Mouse (Mus musculus): ENCODE data around the gene Grb2. TPM values are rescaled to one million over a fixed set of nuclear protein-coding genes. Genes with fewer than 3 reads are reported as not detected.

Gene Grb2
- polyA plus RNA-seq, 1 experiment, result 45.0 TPM

- H3ac ChIP-seq (ENCODE audit: control insufficient read depth, insufficient read length, low read depth), result no peak overlapping the region
- peaks cover 91% of the 10 kb centered on the region for H3K79me2 ChIP-seq (ENCODE audit: control insufficient read depth, insufficient read depth)
- H3K27me3 ChIP-seq (ENCODE audit: control insufficient read depth, insufficient read depth, insufficient read length), result no peaks in the 10 kb centered on the region
- peaks cover 61% of the 10 kb centered on the region for H3K79me3 ChIP-seq (ENCODE audit: low read depth)
- no peak overlapping the region for H3K4me3 ChIP-seq (ENCODE audit: insufficient read depth, poor library complexity, severe bottlenecking)
- peaks cover 46% of the 10 kb centered on the region for H3K36me3 ChIP-seq (ENCODE audit: control insufficient read depth, insufficient read depth)
- no peak for TF ChIP-seq FOSL1 (IDR thresholded peaks at IDR 0.05; ENCODE audit: insufficient read depth, low read length, poor library complexity, severe bottlenecking)
- TF ChIP-seq CEBPB (IDR thresholded peaks at IDR 0.05; ENCODE audit: low read depth), result no peak
- no peak for TF ChIP-seq MYOD1 (IDR thresholded peaks at IDR 0.05; ENCODE audit: control insufficient read depth, insufficient read length, low read depth)
- no peak for TF ChIP-seq MAX (IDR thresholded peaks at IDR 0.05)
- no peak for TF ChIP-seq MYOG (IDR thresholded peaks at IDR 0.05; ENCODE audit: control insufficient read depth, extremely low read depth, insufficient read length)
- TF ChIP-seq USF1 (IDR thresholded peaks at IDR 0.05; ENCODE audit: low read depth), result no peak
- TF ChIP-seq CTCF (IDR thresholded peaks at IDR 0.05; ENCODE audit: control insufficient read depth, insufficient read depth, insufficient read length), result no peak
These were observed 108.7 kb downstream of the Grb2 start for GRCm38 (mm10) chr11:115599722-115600121.

GRCm38 (mm10) chr11:115598309-115598708, 110.1 kb downstream of the Grb2 start:
- H3K4me3 ChIP-seq (ENCODE audit: insufficient read depth, poor library complexity, severe bottlenecking), result no peak overlapping the region
- TF ChIP-seq MYOD1 (IDR thresholded peaks at IDR 0.05; ENCODE audit: control insufficient read depth, insufficient read length, low read depth) (no peak), MAX (IDR thresholded peaks at IDR 0.05) (no peak), FOSL1 (IDR thresholded peaks at IDR 0.05; ENCODE audit: insufficient read depth, low read length, poor library complexity, severe bottlenecking) (no peak), MYOG (IDR thresholded peaks at IDR 0.05; ENCODE audit: control insufficient read depth, extremely low read depth, insufficient read length) (no peak), USF1 (IDR thresholded peaks at IDR 0.05; ENCODE audit: low read depth) (no peak), CEBPB (IDR thresholded peaks at IDR 0.05; ENCODE audit: low read depth) (no peak), CTCF (IDR thresholded peaks at IDR 0.05; ENCODE audit: control insufficient read depth, insufficient read depth, insufficient read length) (no peak)
- no peaks in the 10 kb centered on the region for H3K27me3 ChIP-seq (ENCODE audit: control insufficient read depth, insufficient read depth, insufficient read length)
- H3K79me2 ChIP-seq (ENCODE audit: control insufficient read depth, insufficient read depth), result peaks cover 81% of the 10 kb centered on the region
- H3ac ChIP-seq (ENCODE audit: control insufficient read depth, insufficient read length, low read depth), result no peak overlapping the region
- H3K36me3 ChIP-seq (ENCODE audit: control insufficient read depth, insufficient read depth), result peaks cover 58% of the 10 kb centered on the region
- peaks cover 54% of the 10 kb centered on the region for H3K79me3 ChIP-seq (ENCODE audit: low read depth)

- no peak overlapping the region for H3ac ChIP-seq (ENCODE audit: control insufficient read depth, insufficient read length, low read depth)
- TF ChIP-seq FOSL1 (IDR thresholded peaks at IDR 0.05; ENCODE audit: insufficient read depth, low read length, poor library complexity, severe bottlenecking), result no peak
- no peak for TF ChIP-seq USF1 (IDR thresholded peaks at IDR 0.05; ENCODE audit: low read depth)
- TF ChIP-seq MYOG (IDR thresholded peaks at IDR 0.05; ENCODE audit: control insufficient read depth, extremely low read depth, insufficient read length), result no peak
- TF ChIP-seq CTCF (IDR thresholded peaks at IDR 0.05; ENCODE audit: control insufficient read depth, insufficient read depth, insufficient read length), result no peak
- no peak for TF ChIP-seq MAX (IDR thresholded peaks at IDR 0.05)
- no peak for TF ChIP-seq MYOD1 (IDR thresholded peaks at IDR 0.05; ENCODE audit: control insufficient read depth, insufficient read length, low read depth)
- no peak for TF ChIP-seq CEBPB (IDR thresholded peaks at IDR 0.05; ENCODE audit: low read depth)
- no peaks in the 10 kb centered on the region for H3K27me3 ChIP-seq (ENCODE audit: control insufficient read depth, insufficient read depth, insufficient read length)
- H3K4me3 ChIP-seq (ENCODE audit: insufficient read depth, poor library complexity, severe bottlenecking), result no peak overlapping the region
- peaks cover 29% of the 10 kb centered on the region for H3K79me3 ChIP-seq (ENCODE audit: low read depth)
- H3K36me3 ChIP-seq (ENCODE audit: control insufficient read depth, insufficient read depth), result peaks cover 82% of the 10 kb centered on the region
- H3K79me2 ChIP-seq (ENCODE audit: control insufficient read depth, insufficient read depth), result peaks cover 50% of the 10 kb centered on the region
These were observed 113.2 kb downstream of the Grb2 start for GRCm38 (mm10) chr11:115595209-115595608.

Other genes with a start within 250 kb of the Grb2 start
- gene Slc16a5, start 246.1 kb downstream of the Grb2 start, polyA plus RNA-seq (2012; fragmentation: generic; extraction: Trizol), result 0.07 TPM
- 5.4 TPM for gene Armc7, start 232.9 kb downstream of the Grb2 start, polyA plus RNA-seq (2012; fragmentation: generic; extraction: Trizol)
- 109 TPM for gene Nt5c, start 216.7 kb downstream of the Grb2 start, polyA plus RNA-seq (2012; fragmentation: generic; extraction: Trizol)
- gene Jpt1, start 194.2 kb downstream of the Grb2 start, polyA plus RNA-seq (2012; fragmentation: generic; extraction: Trizol), result 320 TPM
- 384 TPM for gene Sumo2, start 172.3 kb downstream of the Grb2 start, polyA plus RNA-seq (2012; fragmentation: generic; extraction: Trizol)
- 110 TPM for gene Nup85, start 144.2 kb downstream of the Grb2 start, polyA plus RNA-seq (2012; fragmentation: generic; extraction: Trizol)
- gene Mrps7, start 104.7 kb downstream of the Grb2 start, polyA plus RNA-seq (2012; fragmentation: generic; extraction: Trizol), result 79.7 TPM
- gene Gga3, start 104.5 kb downstream of the Grb2 start, polyA plus RNA-seq (2012; fragmentation: generic; extraction: Trizol), result 16.0 TPM
- 13.4 TPM for gene Mif4gd, start 95.6 kb downstream of the Grb2 start, polyA plus RNA-seq (2012; fragmentation: generic; extraction: Trizol)
- gene Slc25a19, start 80.3 kb downstream of the Grb2 start, polyA plus RNA-seq (2012; fragmentation: generic; extraction: Trizol), result 13.7 TPM
- 14.3 TPM for gene Tmem94, start 56.8 kb upstream of the Grb2 start, polyA plus RNA-seq (2012; fragmentation: generic; extraction: Trizol)
- gene Caskin2, start 105.0 kb upstream of the Grb2 start, polyA plus RNA-seq (2012; fragmentation: generic; extraction: Trizol), result 7.3 TPM
- gene Tsen54, start 106.1 kb upstream of the Grb2 start, polyA plus RNA-seq (2012; fragmentation: generic; extraction: Trizol), result 18.5 TPM
- gene Llgl2, start 115.5 kb upstream of the Grb2 start, polyA plus RNA-seq (2012; fragmentation: generic; extraction: Trizol), result 0.51 TPM
- not detected for gene Myo15b, start 149.8 kb upstream of the Grb2 start, polyA plus RNA-seq (2012; fragmentation: generic; extraction: Trizol)
- 0.53 TPM for gene Smim5, start 191.4 kb upstream of the Grb2 start, polyA plus RNA-seq (2012; fragmentation: generic; extraction: Trizol)
- 0.28 TPM for gene Smim6, start 203.4 kb upstream of the Grb2 start, polyA plus RNA-seq (2012; fragmentation: generic; extraction: Trizol)
- 77.6 TPM for gene Sap30bp, start 224.7 kb upstream of the Grb2 start, polyA plus RNA-seq (2012; fragmentation: generic; extraction: Trizol)
- 7.6 TPM for gene Recql5, start 224.9 kb upstream of the Grb2 start, polyA plus RNA-seq (2012; fragmentation: generic; extraction: Trizol)

All from C2C12 (cell line).